Mouse (Mus musculus): Measurements from ENCODE around the gene Gpr176. TPM values are rescaled to one million over a fixed set of nuclear protein-coding genes. Genes with fewer than 3 reads are reported as not detected.

Gene Gpr176
- polyA plus RNA-seq, 1 experiment from 2014 or later = 0.57 TPM

DNA sequence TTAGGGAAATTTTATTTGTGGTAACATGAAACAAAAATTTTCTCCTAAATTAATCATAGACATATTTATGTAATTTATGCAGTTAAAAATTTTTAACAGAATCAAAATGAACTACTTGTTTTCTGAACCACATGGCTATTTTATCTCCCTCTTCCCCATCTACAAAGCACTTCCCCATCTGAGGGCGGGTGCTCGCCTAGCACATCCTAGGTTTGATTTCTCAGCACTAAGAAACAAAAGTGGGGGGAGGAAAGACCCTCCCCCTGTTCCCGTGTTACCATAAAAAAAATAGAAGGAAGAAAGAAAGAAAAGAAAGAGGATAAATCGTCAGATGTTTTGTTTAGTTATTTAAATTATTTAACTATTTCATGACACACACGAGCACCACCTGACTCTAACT, 18.0 kb upstream of the Gpr176 start:
- no peak for ATAC-seq
- H3K4me3 ChIP-seq (ENCODE audit: low read depth, low read length) = no peak overlapping the region
- WGBS = 70% methylated on average over 5 of the region's 5 CpGs

DNA sequence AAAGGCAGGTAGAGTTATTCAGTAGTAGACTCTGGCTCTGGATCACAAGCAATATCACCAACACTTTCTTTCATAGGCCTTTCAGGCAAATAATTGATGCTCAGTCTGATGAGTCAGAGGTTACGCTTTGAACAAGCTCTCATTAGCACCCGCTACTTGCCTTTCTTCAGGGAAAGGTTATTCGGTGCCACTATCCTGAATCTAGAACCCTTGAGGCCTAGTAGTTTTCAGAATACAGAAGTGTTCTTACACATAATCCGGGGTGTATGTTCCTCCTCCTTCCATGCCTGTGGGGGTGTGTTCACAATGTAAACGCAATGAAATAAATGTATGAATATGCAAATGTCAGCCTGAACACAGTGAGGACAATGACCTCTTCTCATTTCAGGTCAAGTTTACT, 16.9 kb upstream of the Gpr176 start:
- no peaks in the 10 kb centered on the region for H3K9me3 ChIP-seq (ENCODE audit: control insufficient read depth)
- H3K27ac ChIP-seq (ENCODE audit: low read depth, low read length) = no peak overlapping the region
- H3K4me3 ChIP-seq (ENCODE audit: low read depth, low read length) = no peak overlapping the region
- H3K4me1 ChIP-seq (replicated peaks; ENCODE audit: control insufficient read depth, insufficient read depth, low read length) = no peaks in the 10 kb centered on the region
- H3K9ac ChIP-seq (ENCODE audit: low read depth, low read length) = no peak overlapping the region
- WGBS = 51% methylated on average over 5 of the region's 5 CpGs
- no peak for ATAC-seq
- TF ChIP-seq CTCF (IDR thresholded peaks at IDR 0.05; ENCODE audit: low read depth) = no peak
- no peak overlapping the region for H3K4me2 ChIP-seq (replicated peaks; ENCODE audit: low read depth)
- no peaks in the 10 kb centered on the region for H3K36me3 ChIP-seq (ENCODE audit: control insufficient read depth, insufficient read depth)
- H3K27me3 ChIP-seq (replicated peaks; ENCODE audit: control insufficient read depth, insufficient read depth, low read length) = no peaks in the 10 kb centered on the region

More for the DNA sequence above, 18.0 kb upstream of the Gpr176 start:
- Histone ChIP-seq H3K4me2 (replicated peaks; ENCODE audit: low read depth) (no peak overlapping the region), H3K36me3 (ENCODE audit: control insufficient read depth, insufficient read depth) (no peaks in the 10 kb centered on the region), H3K9me3 (ENCODE audit: control insufficient read depth) (no peaks in the 10 kb centered on the region), H3K27ac (ENCODE audit: low read depth, low read length) (no peak overlapping the region), H3K27me3 (replicated peaks; ENCODE audit: control insufficient read depth, insufficient read depth, low read length) (no peaks in the 10 kb centered on the region), H3K9ac (ENCODE audit: low read depth, low read length) (no peak overlapping the region), H3K4me1 (replicated peaks; ENCODE audit: control insufficient read depth, insufficient read depth, low read length) (no peaks in the 10 kb centered on the region)
- TF ChIP-seq CTCF (IDR thresholded peaks at IDR 0.05; ENCODE audit: low read depth) = no peak

DNA sequence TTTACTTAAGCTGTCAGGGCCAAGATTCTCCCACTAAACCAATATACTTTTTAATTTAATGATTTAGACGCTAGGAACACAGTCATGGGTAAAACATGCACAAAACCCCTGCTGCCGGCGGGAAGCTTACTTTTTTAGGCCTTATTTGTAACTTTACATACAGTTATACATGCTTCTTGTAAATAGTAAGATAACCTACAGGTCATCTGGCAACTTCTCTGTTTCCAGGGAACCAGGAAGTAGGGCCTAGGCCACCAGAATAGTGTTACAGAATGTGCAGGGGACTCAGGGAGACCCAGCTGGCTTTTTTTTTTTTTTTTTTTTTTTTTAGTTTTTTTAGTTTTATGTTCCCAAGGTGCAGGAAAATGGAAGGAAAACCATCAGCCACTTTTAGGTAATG, 16.4 kb upstream of the Gpr176 start:
- H3K4me1 ChIP-seq (replicated peaks; ENCODE audit: control insufficient read depth, insufficient read depth, low read length) = no peaks in the 10 kb centered on the region
- H3K4me2 ChIP-seq (replicated peaks; ENCODE audit: low read depth) = peak overlapping the region; percentile 83
- H3K36me3 ChIP-seq (ENCODE audit: control insufficient read depth, insufficient read depth) = no peaks in the 10 kb centered on the region
- 18% methylated on average over 3 of the region's 3 CpGs for WGBS
- H3K9ac ChIP-seq (ENCODE audit: low read depth, low read length) = no peak overlapping the region
- no peaks in the 10 kb centered on the region for H3K27me3 ChIP-seq (replicated peaks; ENCODE audit: control insufficient read depth, insufficient read depth, low read length)
- H3K27ac ChIP-seq (ENCODE audit: low read depth, low read length) = no peak overlapping the region
- H3K9me3 ChIP-seq (ENCODE audit: control insufficient read depth) = no peaks in the 10 kb centered on the region
- no peak for TF ChIP-seq CTCF (IDR thresholded peaks at IDR 0.05; ENCODE audit: low read depth)
- H3K4me3 ChIP-seq (ENCODE audit: low read depth, low read length) = peak overlapping the region; percentile 86
- ATAC-seq = no peak

DNA sequence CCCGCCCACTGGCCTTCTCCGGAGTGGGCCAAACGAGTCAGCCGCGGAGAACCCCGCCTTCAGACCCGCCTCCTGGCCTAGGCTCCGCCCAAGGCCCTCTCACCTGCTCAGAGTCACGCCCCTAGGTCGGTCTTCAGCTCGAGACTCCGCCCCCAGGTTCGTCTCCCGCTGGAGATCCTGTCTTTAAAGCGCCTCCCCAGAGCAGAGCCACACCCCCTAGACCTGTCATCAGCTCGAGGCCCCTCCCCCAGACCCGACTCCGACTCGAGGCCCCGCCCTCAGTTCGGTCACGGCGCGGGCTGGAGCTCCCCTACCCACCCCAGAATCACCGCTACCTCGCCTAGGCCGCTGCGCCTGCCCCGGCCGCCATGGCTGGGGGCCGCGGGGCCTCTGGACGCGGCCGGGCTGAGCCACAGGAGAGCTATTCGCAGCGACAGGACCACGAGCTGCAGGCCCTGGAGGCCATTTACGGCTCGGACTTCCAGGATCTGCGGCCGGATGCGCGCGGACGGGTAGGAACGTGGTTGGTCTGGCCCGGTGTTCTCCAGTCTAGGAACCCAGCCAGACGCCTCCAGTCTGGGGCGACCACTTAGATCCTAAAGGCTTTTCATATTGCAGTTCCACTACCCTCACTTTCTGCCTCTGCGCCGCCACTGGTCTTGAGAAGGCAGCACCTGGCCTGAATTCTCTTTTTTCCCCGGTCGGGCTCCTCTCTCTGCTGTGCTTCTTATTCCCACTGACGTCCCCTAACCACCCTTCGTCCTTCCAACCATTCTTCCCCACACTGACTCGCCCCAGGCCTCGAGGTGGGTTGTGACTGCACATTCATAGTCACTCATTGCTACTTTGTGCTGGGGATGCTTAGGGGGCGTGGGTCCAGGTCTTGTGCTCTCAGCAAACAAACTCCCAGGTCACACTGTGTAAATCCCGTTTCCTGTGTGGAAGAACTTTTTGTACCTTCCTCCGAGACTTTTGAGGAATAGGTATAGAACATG, 15.4 kb upstream of the Gpr176 start, which contains the start of gene Eif2ak4:
Gene Eif2ak4, plus strand, starts transcription at position 278 of the 995 bp plus-strand sequence.
- peak; percentile 99 for ATAC-seq
- Histone ChIP-seq H3K4me1 (replicated peaks; ENCODE audit: control insufficient read depth, insufficient read depth, low read length) (no peaks in the 10 kb centered on the region), H3K4me3 (ENCODE audit: low read depth, low read length) (peak within 1 kb of the TSS; percentile 86), H3K27ac (ENCODE audit: low read depth, low read length) (peak within 1 kb of the TSS; percentile 91), H3K4me2 (replicated peaks; ENCODE audit: low read depth) (peak within 1 kb of the TSS; percentile 83), H3K9me3 (ENCODE audit: control insufficient read depth) (no peaks in the 10 kb centered on the region), H3K36me3 (ENCODE audit: control insufficient read depth, insufficient read depth) (no peaks in the 10 kb centered on the region), H3K27me3 (replicated peaks; ENCODE audit: control insufficient read depth, insufficient read depth, low read length) (no peaks in the 10 kb centered on the region), H3K9ac (ENCODE audit: low read depth, low read length) (peak within 1 kb of the TSS; percentile 82)
- no peak for TF ChIP-seq CTCF (IDR thresholded peaks at IDR 0.05; ENCODE audit: low read depth)
- WGBS = under 1% methylated on average over 60 of the region's 61 CpGs

GRCm38 (mm10) chr2:118383387-118383786, 10.2 kb upstream of the Gpr176 start:
- WGBS = 65% methylated on average over 5 of the region's 5 CpGs
- Histone ChIP-seq H3K9ac (ENCODE audit: low read depth, low read length) (no peak overlapping the region), H3K4me1 (replicated peaks; ENCODE audit: control insufficient read depth, insufficient read depth, low read length) (no peaks in the 10 kb centered on the region), H3K4me3 (ENCODE audit: low read depth, low read length) (no peak overlapping the region), H3K27ac (ENCODE audit: low read depth, low read length) (no peak overlapping the region), H3K9me3 (ENCODE audit: control insufficient read depth) (no peaks in the 10 kb centered on the region), H3K4me2 (replicated peaks; ENCODE audit: low read depth) (no peak overlapping the region), H3K27me3 (replicated peaks; ENCODE audit: control insufficient read depth, insufficient read depth, low read length) (no peaks in the 10 kb centered on the region), H3K36me3 (ENCODE audit: control insufficient read depth, insufficient read depth) (no peaks in the 10 kb centered on the region)
- TF ChIP-seq CTCF (IDR thresholded peaks at IDR 0.05; ENCODE audit: low read depth) = peak; percentile 36
- no peak for ATAC-seq

- WGBS = 63% methylated on average over 1 of the region's 1 CpGs
- no peak overlapping the region for H3K27ac ChIP-seq (ENCODE audit: low read depth, low read length)
- H3K4me1 ChIP-seq (replicated peaks; ENCODE audit: control insufficient read depth, insufficient read depth, low read length) = no peaks in the 10 kb centered on the region
- no peak overlapping the region for H3K4me3 ChIP-seq (ENCODE audit: low read depth, low read length)
- no peaks in the 10 kb centered on the region for H3K27me3 ChIP-seq (replicated peaks; ENCODE audit: control insufficient read depth, insufficient read depth, low read length)
- no peak overlapping the region for H3K4me2 ChIP-seq (replicated peaks; ENCODE audit: low read depth)
- no peaks in the 10 kb centered on the region for H3K9me3 ChIP-seq (ENCODE audit: control insufficient read depth)
- ATAC-seq = no peak
- TF ChIP-seq CTCF (IDR thresholded peaks at IDR 0.05; ENCODE audit: low read depth) = no peak
- H3K9ac ChIP-seq (ENCODE audit: low read depth, low read length) = no peak overlapping the region
- no peaks in the 10 kb centered on the region for H3K36me3 ChIP-seq (ENCODE audit: control insufficient read depth, insufficient read depth)
These were observed 6.5 kb upstream of the Gpr176 start for GRCm38 (mm10) chr2:118379756-118380155.
